Mouse (Mus musculus) stomach, postnatal 0 days (tissue): Measurements from ENCODE around the gene Chd1.
A peak's percentile ranks its signal among the peaks of the same experiment; 100 is the strongest.
"Not testable (repeated sequence)": the region's sequence is repeated elsewhere in the genome, so short reads cannot be mapped to it uniquely, and the experiment has no call there.

Experiments used
- CTCF ChIP-seq: IDR thresholded peaks from 2 replicates; pipeline ENCODE4 v1.5.1; 2016; ENCODE audit warnings: antibody characterized with exemption, low read depth, mild to moderate bottlenecking, moderate library complexity
- EP300 ChIP-seq: optimal IDR thresholded peaks from 2 replicates; pipeline ENCODE3; 2016; ENCODE audit warnings: antibody characterized with exemption

DNA sequence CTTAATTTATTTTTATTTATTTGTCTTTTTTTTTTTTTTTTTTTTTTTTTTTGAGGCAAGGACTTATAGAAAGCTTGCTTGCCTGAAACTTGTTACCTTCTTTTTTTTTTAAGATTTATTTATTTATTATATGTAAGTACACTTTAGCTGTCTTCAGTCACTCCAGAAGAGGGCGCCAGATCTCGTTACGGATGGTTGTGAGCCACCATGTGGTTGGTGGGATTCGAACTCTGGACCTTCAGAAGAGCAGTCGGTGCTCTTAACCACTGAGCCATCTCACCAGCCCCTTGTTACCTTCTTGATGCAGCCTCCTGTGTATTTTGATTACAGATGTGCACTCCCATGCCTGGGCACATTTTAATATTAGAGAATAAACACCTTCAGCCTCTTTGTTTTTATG, 46.5 kb downstream of the Chd1 start:
- TF ChIP-seq CTCF: peak; percentile 33; the same call in 1 of the 2 replicates
- TF ChIP-seq EP300: not testable (repeated sequence)
